Comparison of ENCODE assay signal across 37 mouse cellular contexts in the genomic region with DNA sequence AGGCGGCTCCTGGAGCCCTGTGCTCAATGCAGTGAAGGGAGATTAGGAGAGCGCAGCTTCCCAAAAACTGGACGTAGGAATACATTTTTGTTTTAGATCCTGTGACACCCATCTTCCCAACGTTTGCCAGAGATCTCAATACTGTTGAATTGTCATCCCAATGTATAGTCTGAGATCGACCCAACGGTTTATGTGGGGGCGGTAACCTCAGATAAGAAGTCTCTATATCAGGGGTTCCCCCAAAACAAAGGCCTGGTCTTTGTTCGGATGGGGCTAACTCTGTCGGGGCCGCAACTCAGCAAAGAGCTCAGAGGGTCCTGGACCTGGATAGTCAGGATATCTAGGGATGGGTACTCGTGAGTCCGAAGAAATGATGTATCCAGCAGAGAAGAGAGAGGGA. TPM values are rescaled to one million over a fixed set of nuclear protein-coding genes. Genes with fewer than 3 reads are reported as not detected.
"Had no signal": no experiment of that assay in that cellular context is flagged by ENCODE, and none has a peak within 500 bp of the region (broad histone marks: within the 10 kb centered on the region; RNA-seq: fewer than 3 reads in every experiment).

No protein-coding gene starts in this region.

- H3K4me1 ChIP-seq: embryonic facial prominence, embryonic 12.5 days; embryonic facial prominence, embryonic 13.5 days; embryonic facial prominence, embryonic 15.5 days; forebrain, embryonic 12.5 days; forebrain, embryonic 15.5 days had no signal

- H3K4me2 ChIP-seq: embryonic facial prominence, embryonic 12.5 days; embryonic facial prominence, embryonic 13.5 days; embryonic facial prominence, embryonic 15.5 days; forebrain, embryonic 13.5 days; forebrain, embryonic 15.5 days had no signal

- H3K36me3 ChIP-seq: embryonic facial prominence, embryonic 10.5 days; embryonic facial prominence, embryonic 12.5 days; embryonic facial prominence, embryonic 13.5 days; embryonic facial prominence, embryonic 15.5 days; forebrain, embryonic 10.5 days; forebrain, embryonic 12.5 days; forebrain, embryonic 15.5 days had no signal

- H3K27ac ChIP-seq: embryonic facial prominence, embryonic 10.5 days; embryonic facial prominence, embryonic 12.5 days; embryonic facial prominence, embryonic 13.5 days; embryonic facial prominence, embryonic 15.5 days; forebrain, embryonic 10.5 days; forebrain, embryonic 12.5 days; forebrain, embryonic 13.5 days; forebrain, embryonic 15.5 days; gastrocnemius, adult 2 months; heart, adult 2 months had no signal

- DNase-seq: cerebellum, adult 9-10 months; cerebellum, adult 9-11 months; cerebellum, postnatal 10 days; cerebellum, postnatal 14 days; cerebellum, postnatal 25 days; cerebellum, postnatal 36 days; forebrain, postnatal 0 days; gastrocnemius, adult 2 months; gastrocnemius, postnatal 10 days; gastrocnemius, postnatal 14 days; gastrocnemius, postnatal 25 days; gastrocnemius, postnatal 36 days; heart, adult 11 months; heart, adult 18-20 months; heart, adult 2 months had no signal

- H3K4me3 ChIP-seq: embryonic facial prominence, embryonic 10.5 days; embryonic facial prominence, embryonic 12.5 days; embryonic facial prominence, embryonic 13.5 days; embryonic facial prominence, embryonic 15.5 days; erythroblast, embryonic 14.5 days; forebrain, embryonic 12.5 days; forebrain, embryonic 13.5 days; forebrain, embryonic 15.5 days; gastrocnemius, adult 2 months; heart, adult 2 months had no signal

- ATAC-seq: forebrain, embryonic 13.5 days; forebrain, embryonic 14.5 days; forebrain, embryonic 15.5 days; forebrain, embryonic 16.5 days; forebrain, postnatal 0 days had no signal

- H3K9me3 ChIP-seq: embryonic facial prominence, embryonic 10.5 days; embryonic facial prominence, embryonic 12.5 days; embryonic facial prominence, embryonic 13.5 days; embryonic facial prominence, embryonic 15.5 days; forebrain, embryonic 10.5 days; forebrain, embryonic 12.5 days; forebrain, embryonic 13.5 days; forebrain, embryonic 15.5 days had no signal

- H3K9ac ChIP-seq: embryonic facial prominence, embryonic 12.5 days; embryonic facial prominence, embryonic 13.5 days; embryonic facial prominence, embryonic 15.5 days; forebrain, embryonic 12.5 days; forebrain, embryonic 13.5 days; forebrain, embryonic 15.5 days; forebrain, postnatal 0 days had no signal

RNA-seq across cellular contexts. Expression of gene Cd207, which starts 15.3 kb away (rescaled TPM):
- total RNA-seq: common myeloid progenitor, adult 5-6 weeks; forebrain, postnatal 0 days; gastrocnemius, adult 18-20 months; gastrocnemius, adult 2 months; gastrocnemius, postnatal 10 days; gastrocnemius, postnatal 14 days; gastrocnemius, postnatal 25 days; gastrocnemius, postnatal 4 days; granulocyte monocyte progenitor cell, adult 5-6 weeks had no signal
- polyA plus RNA-seq: cortical plate, adult 2 months; embryonic facial prominence, embryonic 10.5 days; embryonic facial prominence, embryonic 11.5 days; embryonic facial prominence, embryonic 12.5 days; embryonic facial prominence, embryonic 13.5 days; embryonic facial prominence, embryonic 14.5 days; embryonic facial prominence, embryonic 15.5 days; erythroblast, embryonic 14.5 days; forebrain, embryonic 10.5 days; forebrain, embryonic 11.5 days; forebrain, embryonic 12.5 days; forebrain, embryonic 13.5 days; forebrain, embryonic 14.5 days; forebrain, embryonic 15.5 days; forebrain, embryonic 16.5 days; forebrain, postnatal 0 days; gonadal fat pad, adult 2 months had no signal

RNA-seq across cellular contexts. Expression of gene Vax2, which starts 18.1 kb away (rescaled TPM):
- total RNA-seq: common myeloid progenitor, adult 5-6 weeks; forebrain, postnatal 0 days; gastrocnemius, adult 18-20 months; gastrocnemius, adult 2 months; gastrocnemius, postnatal 10 days; gastrocnemius, postnatal 14 days; gastrocnemius, postnatal 25 days; gastrocnemius, postnatal 36 days; gastrocnemius, postnatal 4 days; granulocyte monocyte progenitor cell, adult 5-6 weeks; heart, adult 18-20 months; heart, adult 2 months; heart, adult 8-10 months had no signal
- polyA plus RNA-seq: cortical plate, adult 2 months; embryonic facial prominence, embryonic 13.5 days; erythroblast, embryonic 14.5 days; forebrain, embryonic 13.5 days; forebrain, embryonic 14.5 days; forebrain, embryonic 16.5 days; forebrain, postnatal 0 days; frontal cortex, adult 2 months; gonadal fat pad, adult 2 months; heart, adult 2 months had no signal

RNA-seq across cellular contexts. Expression of gene Clec4f, which starts 37.0 kb away (rescaled TPM):
- total RNA-seq: common myeloid progenitor, adult 5-6 weeks; forebrain, postnatal 0 days; gastrocnemius, adult 18-20 months; gastrocnemius, adult 2 months; gastrocnemius, postnatal 14 days; gastrocnemius, postnatal 25 days; gastrocnemius, postnatal 36 days; granulocyte monocyte progenitor cell, adult 5-6 weeks had no signal
- polyA plus RNA-seq: cortical plate, adult 2 months; embryonic facial prominence, embryonic 10.5 days; embryonic facial prominence, embryonic 11.5 days; embryonic facial prominence, embryonic 12.5 days; embryonic facial prominence, embryonic 13.5 days; embryonic facial prominence, embryonic 14.5 days; embryonic facial prominence, embryonic 15.5 days; forebrain, embryonic 10.5 days; forebrain, embryonic 11.5 days; forebrain, embryonic 12.5 days; forebrain, embryonic 13.5 days; forebrain, embryonic 14.5 days; forebrain, embryonic 15.5 days; forebrain, embryonic 16.5 days; frontal cortex, adult 2 months; gonadal fat pad, adult 2 months; heart, adult 2 months had no signal

RNA-seq across cellular contexts. Expression of gene Atp6v1b1, which starts 49.8 kb away (rescaled TPM):
- total RNA-seq: common myeloid progenitor, adult 5-6 weeks; gastrocnemius, adult 18-20 months; gastrocnemius, adult 2 months; gastrocnemius, postnatal 10 days; gastrocnemius, postnatal 14 days; gastrocnemius, postnatal 25 days; gastrocnemius, postnatal 36 days; gastrocnemius, postnatal 4 days; granulocyte monocyte progenitor cell, adult 5-6 weeks; heart, adult 2 months had no signal
- polyA plus RNA-seq: cortical plate, adult 2 months; embryonic facial prominence, embryonic 10.5 days; erythroblast, embryonic 14.5 days; forebrain, embryonic 10.5 days; forebrain, embryonic 11.5 days; forebrain, embryonic 12.5 days; forebrain, embryonic 13.5 days; forebrain, embryonic 14.5 days had no signal
